Mouse (Mus musculus) testis, adult 2 months (tissue): ENCODE measurements around the gene Ubxn2a.

Experiments
- CTCF ChIP-seq: fragments of 200-500 bp; IDR thresholded peaks from 2 replicates; pipeline ENCODE4 v1.5.1; 2012; ENCODE audit warnings: low read depth, mild to moderate bottlenecking, inconsistent platforms, low read length, moderate library complexity; ENCODE audit not compliant: control insufficient read depth, insufficient read depth, insufficient replicate concordance
- POLR2A ChIP-seq: fragments of 200-500 bp; IDR thresholded peaks from 2 replicates; pipeline ENCODE4 v1.6.1; 2012; ENCODE audit warnings: low read depth, mild to moderate bottlenecking, inconsistent platforms, low read length, moderate library complexity; ENCODE audit not compliant: control insufficient read depth

- no peak for TF ChIP-seq CTCF
- TF ChIP-seq POLR2A = no peak
Measured at GRCm38 (mm10) chr12:4878296-4878783, 29.2 kb downstream of the Ubxn2a start.
